Mouse (Mus musculus) C2C12 (cell line): ENCODE measurements around the gene Nrp1. TPM values are rescaled to one million over a fixed set of nuclear protein-coding genes. Genes with fewer than 3 reads are reported as not detected.

Source experiments
- H3K27me3 ChIP-seq: one replicate; pipeline ENCODE4 v1.6.1; 2011; ENCODE audit not compliant: control insufficient read depth, insufficient read depth, insufficient read length
- H3K36me3 ChIP-seq: one replicate; pipeline ENCODE4 v1.6.1; 2011; ENCODE audit not compliant: control insufficient read depth, insufficient read depth
- H3K4me3 ChIP-seq: one replicate; pipeline ENCODE4 v1.5.1; 2011; ENCODE audit warnings: mild to moderate bottlenecking, control low read depth; ENCODE audit not compliant: poor library complexity, insufficient read depth, severe bottlenecking
- H3K79me2 ChIP-seq: one replicate; pipeline ENCODE4 v1.6.1; 2011; ENCODE audit not compliant: control insufficient read depth, insufficient read depth
- H3K79me3 ChIP-seq: one replicate; pipeline ENCODE4 v1.6.1; 2011; ENCODE audit warnings: low read depth, control low read depth
- H3ac ChIP-seq: one replicate; pipeline ENCODE3; 2011; ENCODE audit warnings: low read depth; ENCODE audit not compliant: control insufficient read depth, insufficient read length
- CEBPB ChIP-seq: IDR thresholded peaks from one replicate; pipeline ENCODE4 v1.6.1; 2011; ENCODE audit warnings: low read depth, mild to moderate bottlenecking, control low read depth, moderate library complexity
- CTCF ChIP-seq: IDR thresholded peaks from one replicate; pipeline ENCODE4 v1.5.1; 2011; ENCODE audit not compliant: control insufficient read depth, insufficient read depth, insufficient read length
- FOSL1 ChIP-seq: IDR thresholded peaks from one replicate; pipeline ENCODE4 v1.8.0; 2011; ENCODE audit warnings: mild to moderate bottlenecking, low read length; ENCODE audit not compliant: poor library complexity, insufficient read depth, severe bottlenecking
- MAX ChIP-seq: IDR thresholded peaks from one replicate; pipeline ENCODE4 v1.6.1; 2011; ENCODE audit warnings: mild to moderate bottlenecking, control low read depth
- MYOD1 ChIP-seq: IDR thresholded peaks from one replicate; pipeline ENCODE4 v1.6.1; 2011; ENCODE audit warnings: low read depth; ENCODE audit not compliant: control insufficient read depth, insufficient read length
- MYOG ChIP-seq: IDR thresholded peaks from one replicate; pipeline ENCODE4 v1.6.1; 2011; ENCODE audit not compliant: control insufficient read depth, insufficient read length; ENCODE audit errors: extremely low read depth
- USF1 ChIP-seq: IDR thresholded peaks from one replicate; pipeline ENCODE4 v1.6.1; 2011; ENCODE audit warnings: low read depth, mild to moderate bottlenecking, control low read depth, moderate library complexity
- polyA plus RNA-seq: library from polyadenylated mRNA; unstranded; fragments of >200 nt; fragmentation: generic; extraction: Trizol; gene quantifications from one replicate; pipeline ENCODE4 v1.2.1, GENCODE M21; 2012; ENCODE audit warnings: missing spikeins

The Nrp1 gene
- polyA plus RNA-seq, 1 experiment = 19.1 TPM

DNA sequence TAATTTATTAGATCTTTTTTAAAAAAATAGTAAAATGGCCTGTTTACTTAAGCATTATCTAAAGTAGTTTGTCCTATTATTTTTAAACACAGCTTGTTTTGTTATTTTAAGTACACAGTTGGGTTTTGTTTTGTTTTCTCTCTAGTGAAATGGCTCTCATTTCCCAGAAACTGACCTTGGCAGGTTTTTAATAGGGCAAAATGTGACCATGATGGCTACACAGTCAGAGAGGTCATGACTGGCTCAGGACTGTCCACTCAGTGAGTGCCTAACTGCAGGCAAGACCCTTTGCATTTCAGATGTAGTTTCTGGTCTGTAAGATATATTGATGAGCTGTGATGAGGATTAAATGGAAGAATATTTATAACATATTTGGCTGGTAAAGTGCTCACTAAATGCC lies 104.8 kb downstream of the Nrp1 start:
- Histone ChIP-seq H3K79me2 (no peaks in the 10 kb centered on the region), H3K79me3 (no peaks in the 10 kb centered on the region), H3ac (no peak overlapping the region), H3K27me3 (no peaks in the 10 kb centered on the region), H3K4me3 (no peak overlapping the region), H3K36me3 (peaks cover 15% of the 10 kb centered on the region)
- TF ChIP-seq FOSL1 (no peak), MYOD1 (no peak), USF1 (no peak)

DNA sequence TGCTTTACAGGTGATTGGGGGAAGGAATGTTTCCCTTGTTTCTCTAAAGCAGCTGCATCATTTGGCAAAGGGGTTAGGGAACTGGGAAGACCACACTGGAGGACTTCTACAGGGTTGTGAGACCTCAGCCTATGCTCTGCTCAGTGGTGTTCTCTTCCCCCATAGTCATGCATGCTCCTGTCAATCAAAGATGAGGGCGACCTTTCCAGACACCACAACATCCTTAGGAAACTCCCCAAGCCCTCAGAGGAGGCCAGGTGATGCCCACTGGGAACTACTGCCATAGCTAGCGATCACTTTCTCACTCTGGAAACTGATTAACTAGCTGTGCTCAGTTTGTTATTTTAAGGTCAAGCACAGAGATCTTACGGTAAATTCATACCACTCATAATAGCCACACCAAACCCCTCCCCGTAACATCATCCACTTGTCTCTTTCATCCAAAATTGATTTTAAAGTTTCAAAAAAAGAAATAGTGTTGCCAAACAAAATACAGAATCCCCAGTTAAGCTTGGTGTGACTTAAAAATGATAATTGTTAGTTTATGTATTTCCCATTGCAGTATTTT lies 105.7 kb downstream of the Nrp1 start:
- H3K79me2 ChIP-seq = no peaks in the 10 kb centered on the region
- peaks cover 25% of the 10 kb centered on the region for H3K36me3 ChIP-seq
- H3K4me3 ChIP-seq = no peak overlapping the region
- no peaks in the 10 kb centered on the region for H3K27me3 ChIP-seq
- H3ac ChIP-seq = no peak overlapping the region
- no peaks in the 10 kb centered on the region for H3K79me3 ChIP-seq
- TF ChIP-seq USF1 (no peak), MYOD1 (peak; percentile 71)

DNA sequence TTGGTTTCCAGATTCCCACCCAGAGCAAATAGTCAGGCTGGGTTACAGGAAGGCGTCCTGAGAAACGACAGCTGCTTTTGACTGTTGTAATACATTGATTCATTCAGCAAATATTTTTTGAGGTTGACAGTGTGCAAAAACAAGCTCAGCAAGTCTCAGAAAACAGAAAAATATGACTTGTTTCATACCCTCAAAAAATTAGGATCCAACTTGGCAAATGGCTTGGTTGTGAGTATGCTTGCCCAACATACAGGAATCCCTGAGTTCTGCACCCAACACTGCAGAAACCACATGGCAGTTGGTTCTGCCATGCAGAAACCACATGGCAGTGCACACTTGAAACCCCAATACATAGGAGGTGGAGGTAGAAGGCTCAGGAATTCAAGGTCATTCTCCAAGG lies 107.1 kb downstream of the Nrp1 start:
- Histone ChIP-seq H3K79me2 (no peaks in the 10 kb centered on the region), H3K79me3 (no peaks in the 10 kb centered on the region), H3K36me3 (peaks cover 32% of the 10 kb centered on the region), H3ac (no peak overlapping the region), H3K4me3 (no peak overlapping the region), H3K27me3 (no peaks in the 10 kb centered on the region)
- no peak for TF ChIP-seq MYOG
- TF ChIP-seq MYOD1 = peak; percentile 71
- peak; percentile 10 for TF ChIP-seq USF1
- TF ChIP-seq CTCF = no peak
- peak; percentile 91 for TF ChIP-seq MAX
- no peak for TF ChIP-seq FOSL1
- peak; percentile 58 for TF ChIP-seq CEBPB

GRCm38 (mm10) chr8:128466681-128467430 lies 108.5 kb downstream of the Nrp1 start:
- no peaks in the 10 kb centered on the region for H3K27me3 ChIP-seq
- H3K36me3 ChIP-seq = peaks cover 33% of the 10 kb centered on the region
- no peak overlapping the region for H3K4me3 ChIP-seq
- no peaks in the 10 kb centered on the region for H3K79me2 ChIP-seq
- H3K79me3 ChIP-seq = no peaks in the 10 kb centered on the region
- no peak overlapping the region for H3ac ChIP-seq
- no peak for TF ChIP-seq MAX
- TF ChIP-seq FOSL1 = no peak
- no peak for TF ChIP-seq CTCF
- TF ChIP-seq MYOD1 = no peak
- no peak for TF ChIP-seq USF1
- TF ChIP-seq CEBPB = no peak
- TF ChIP-seq MYOG = no peak

- no peaks in the 10 kb centered on the region for H3K79me3 ChIP-seq
Observed at GRCm38 (mm10) chr8:128470097-128470496, 111.7 kb downstream of the Nrp1 start.

DNA sequence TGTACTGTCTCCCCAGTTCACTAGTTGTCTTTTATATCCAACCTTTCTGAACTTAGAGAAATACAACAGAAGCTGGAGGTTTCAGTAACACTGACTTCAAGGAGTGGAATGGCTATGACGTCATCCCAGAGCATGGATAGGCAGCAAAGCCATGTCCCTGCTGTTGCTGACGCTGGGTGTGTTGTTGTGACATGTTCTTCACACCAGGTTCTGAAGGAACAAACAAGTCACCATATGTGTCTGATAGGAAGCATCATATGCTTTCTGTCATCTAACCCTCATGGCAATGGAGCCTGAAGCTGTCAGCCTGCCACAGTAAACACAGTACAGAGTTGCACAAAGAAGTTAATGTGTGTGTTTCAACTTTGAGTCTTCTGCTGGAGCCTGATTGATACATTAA lies 112.8 kb downstream of the Nrp1 start:
- no peak overlapping the region for H3K4me3 ChIP-seq
- TF ChIP-seq CEBPB = no peak

More at GRCm38 (mm10) chr8:128470097-128470496, 111.7 kb downstream of the Nrp1 start:
- Histone ChIP-seq H3ac (no peak overlapping the region), H3K36me3 (peaks cover 26% of the 10 kb centered on the region), H3K27me3 (no peaks in the 10 kb centered on the region), H3K4me3 (no peak overlapping the region), H3K79me2 (no peaks in the 10 kb centered on the region)
- TF ChIP-seq MAX (no peak), FOSL1 (no peak), CTCF (no peak), MYOD1 (no peak), MYOG (no peak)

More for the DNA sequence above, 112.8 kb downstream of the Nrp1 start:
- H3K79me3 ChIP-seq = no peaks in the 10 kb centered on the region
- no peak overlapping the region for H3ac ChIP-seq
- H3K27me3 ChIP-seq = no peaks in the 10 kb centered on the region
- H3K79me2 ChIP-seq = no peaks in the 10 kb centered on the region
- peaks cover 27% of the 10 kb centered on the region for H3K36me3 ChIP-seq
